In genomic region chr15:94930743-94931142, GRCm38 (mm10) we compare ENCODE assay signal across 19 mouse cellular contexts.
DNase-seq lines count a peak whose midpoint lies in the region; ATAC-seq lines count a peak whose summit lies in the region.
"Had no signal": no experiment of that assay in that cellular context is flagged by ENCODE, and none has a peak within 500 bp of the region (broad histone marks: within the 10 kb centered on the region; RNA-seq: fewer than 3 reads in every experiment).

No protein-coding gene starts in this region.

- no peak overlapping the region for H3K9ac ChIP-seq in hindbrain, embryonic 12.5 days
- H3K9ac ChIP-seq in hindbrain, embryonic 14.5 days: no peak overlapping the region
- H3K9ac ChIP-seq in midbrain, embryonic 11.5 days (ENCODE audit: low read length): no peak overlapping the region
- H3K9ac ChIP-seq in midbrain, embryonic 16.5 days (ENCODE audit: low read depth, low read length): no peak overlapping the region
- H3K9ac ChIP-seq: embryonic facial prominence, embryonic 13.5 days; heart, embryonic 15.5 days; limb, embryonic 12.5 days; liver, embryonic 12.5 days had no signal

- no peak overlapping the region for H3K4me2 ChIP-seq in hindbrain, embryonic 12.5 days (replicated peaks)
- no peak overlapping the region for H3K4me2 ChIP-seq in hindbrain, embryonic 14.5 days (replicated peaks)
- H3K4me2 ChIP-seq in midbrain, embryonic 11.5 days: no peak overlapping the region
- H3K4me2 ChIP-seq in midbrain, embryonic 16.5 days (ENCODE audit: low read length): no peak overlapping the region
- H3K4me2 ChIP-seq: embryonic facial prominence, embryonic 13.5 days; heart, embryonic 15.5 days; limb, embryonic 12.5 days; liver, embryonic 12.5 days had no signal

- 0 out of 2 replicates have a peak overlapping the region, but pooled peaks have one; percentile 30 for H3K27ac ChIP-seq in hindbrain, embryonic 12.5 days
- no peak overlapping the region for H3K27ac ChIP-seq in hindbrain, embryonic 14.5 days
- H3K27ac ChIP-seq in midbrain, embryonic 11.5 days (ENCODE audit: low read depth, low read length): no peak overlapping the region
- no peak overlapping the region for H3K27ac ChIP-seq in midbrain, embryonic 16.5 days (ENCODE audit: low read length)
- H3K27ac ChIP-seq: embryonic facial prominence, embryonic 13.5 days; heart, embryonic 15.5 days; hindbrain, postnatal 0 days; kidney, postnatal 0 days; limb, embryonic 12.5 days; liver, embryonic 12.5 days had no signal

- 0 out of 2 replicates have a peak, but pooled peaks cover 4% of the 10 kb centered on the region for H3K4me1 ChIP-seq in hindbrain, embryonic 12.5 days
- H3K4me1 ChIP-seq in hindbrain, embryonic 14.5 days (replicated peaks; ENCODE audit: control insufficient read depth, insufficient read depth, low read length): peaks cover 12% of the 10 kb centered on the region; the same call in 1 of the 2 replicates
- H3K4me1 ChIP-seq in midbrain, embryonic 11.5 days (ENCODE audit: control insufficient read depth, insufficient read depth, low read length): no peaks in the 10 kb centered on the region
- H3K4me1 ChIP-seq in midbrain, embryonic 16.5 days (ENCODE audit: control insufficient read depth, insufficient read depth, low read length): peaks cover 3% of the 10 kb centered on the region; the same call in 1 of the 2 replicates
- H3K4me1 ChIP-seq: heart, embryonic 15.5 days; limb, embryonic 12.5 days; liver, embryonic 12.5 days had no signal

- H3K4me3 ChIP-seq in hindbrain, embryonic 12.5 days: no peak overlapping the region
- H3K4me3 ChIP-seq in hindbrain, embryonic 14.5 days (replicated peaks; ENCODE audit: low read length): no peak overlapping the region
- no peak overlapping the region for H3K4me3 ChIP-seq in midbrain, embryonic 11.5 days (ENCODE audit: low read depth, low read length)
- H3K4me3 ChIP-seq in midbrain, embryonic 16.5 days (ENCODE audit: low read depth, low read length): no peak overlapping the region
- H3K4me3 ChIP-seq: embryonic facial prominence, embryonic 13.5 days; heart, embryonic 15.5 days; limb, embryonic 12.5 days; liver, embryonic 12.5 days had no signal

- no peak for DNase-seq in hindbrain, embryonic 14.5 days (ENCODE audit: low spot score)
- peak; percentile 35 for DNase-seq in midbrain, embryonic 11.5 days (ENCODE audit: low spot score, missing footprints)
- DNase-seq in right cerebral cortex, adult 2 months (ENCODE audit: low spot score in 2 of 2): peak; percentile 9 to 10
- DNase-seq in spleen, postnatal 36 days (ENCODE audit: low spot score in 2 of 2): no peak
- no peak for DNase-seq in kidney, adult 8-10 months
- DNase-seq: adrenal gland, adult 2 months; gastrocnemius, postnatal 36 days; heart, postnatal 4 days; lung, adult 2 months; retina, postnatal 1 day had no signal

- H3K27me3 ChIP-seq in hindbrain, embryonic 12.5 days: no peaks in the 10 kb centered on the region
- no peaks in the 10 kb centered on the region for H3K27me3 ChIP-seq in hindbrain, embryonic 14.5 days (ENCODE audit: control insufficient read depth, insufficient read depth, low read length)
- no peaks in the 10 kb centered on the region for H3K27me3 ChIP-seq in midbrain, embryonic 11.5 days (ENCODE audit: control insufficient read depth, insufficient read depth, low read length)
- H3K27me3 ChIP-seq in midbrain, embryonic 16.5 days (ENCODE audit: control insufficient read depth, insufficient read depth, low read depth, low read length): no peaks in the 10 kb centered on the region
- H3K27me3 ChIP-seq: embryonic facial prominence, embryonic 13.5 days; heart, embryonic 15.5 days; limb, embryonic 12.5 days; liver, embryonic 12.5 days had no signal

- ATAC-seq in hindbrain, embryonic 12.5 days (ENCODE audit: low FRiP score): no peak
- no peak for ATAC-seq in hindbrain, embryonic 14.5 days (ENCODE audit: low FRiP score)
- no peak for ATAC-seq in midbrain, embryonic 11.5 days (ENCODE audit: low FRiP score)
- ATAC-seq in midbrain, embryonic 16.5 days: no peak
- ATAC-seq: hindbrain, postnatal 0 days; intestine, postnatal 0 days; liver, embryonic 12.5 days had no signal

- H3K36me3 ChIP-seq in hindbrain, embryonic 12.5 days: no peaks in the 10 kb centered on the region
- no peaks in the 10 kb centered on the region for H3K36me3 ChIP-seq in hindbrain, embryonic 14.5 days (replicated peaks; ENCODE audit: control insufficient read depth, insufficient read depth)
- H3K36me3 ChIP-seq in midbrain, embryonic 11.5 days (ENCODE audit: control insufficient read depth, insufficient read depth, low read length): no peaks in the 10 kb centered on the region
- no peaks in the 10 kb centered on the region for H3K36me3 ChIP-seq in midbrain, embryonic 16.5 days (ENCODE audit: control insufficient read depth, insufficient read depth, low read length)
- H3K36me3 ChIP-seq: embryonic facial prominence, embryonic 13.5 days; heart, embryonic 15.5 days; limb, embryonic 12.5 days; liver, embryonic 12.5 days had no signal

- no peaks in the 10 kb centered on the region for H3K9me3 ChIP-seq in hindbrain, embryonic 12.5 days (replicated peaks)
- H3K9me3 ChIP-seq in hindbrain, embryonic 14.5 days (ENCODE audit: control insufficient read depth, low read length): no peaks in the 10 kb centered on the region
- H3K9me3 ChIP-seq in midbrain, embryonic 11.5 days (ENCODE audit: control insufficient read depth, low read length): no peaks in the 10 kb centered on the region
- no peaks in the 10 kb centered on the region for H3K9me3 ChIP-seq in midbrain, embryonic 16.5 days (replicated peaks; ENCODE audit: control insufficient read depth, low read length, poor library complexity, severe bottlenecking)
- H3K9me3 ChIP-seq: embryonic facial prominence, embryonic 13.5 days; heart, embryonic 15.5 days; limb, embryonic 12.5 days; liver, embryonic 12.5 days had no signal

- WGBS in hindbrain, embryonic 12.5 days: 60% methylated on average over 3 of the region's 3 CpGs
- 48% methylated on average over 3 of the region's 3 CpGs for WGBS in hindbrain, embryonic 14.5 days
- 62% methylated on average over 3 of the region's 3 CpGs for WGBS in midbrain, embryonic 11.5 days
- WGBS in midbrain, embryonic 16.5 days: 38% methylated on average over 3 of the region's 3 CpGs

Comparison
In these comparisons a context has a peak if more than half of its experiments do, and no peak if none do; other contexts are left out.
1. DNase-seq: peak in midbrain, embryonic 11.5 days (single experiment) and right cerebral cortex, adult 2 months (2 of 2); none in hindbrain, embryonic 14.5 days (single experiment), spleen, postnatal 36 days (0 of 2) and kidney, adult 8-10 months (0 of 2).